ENCODE assay signal across 8 mouse cellular contexts in the genomic region with DNA sequence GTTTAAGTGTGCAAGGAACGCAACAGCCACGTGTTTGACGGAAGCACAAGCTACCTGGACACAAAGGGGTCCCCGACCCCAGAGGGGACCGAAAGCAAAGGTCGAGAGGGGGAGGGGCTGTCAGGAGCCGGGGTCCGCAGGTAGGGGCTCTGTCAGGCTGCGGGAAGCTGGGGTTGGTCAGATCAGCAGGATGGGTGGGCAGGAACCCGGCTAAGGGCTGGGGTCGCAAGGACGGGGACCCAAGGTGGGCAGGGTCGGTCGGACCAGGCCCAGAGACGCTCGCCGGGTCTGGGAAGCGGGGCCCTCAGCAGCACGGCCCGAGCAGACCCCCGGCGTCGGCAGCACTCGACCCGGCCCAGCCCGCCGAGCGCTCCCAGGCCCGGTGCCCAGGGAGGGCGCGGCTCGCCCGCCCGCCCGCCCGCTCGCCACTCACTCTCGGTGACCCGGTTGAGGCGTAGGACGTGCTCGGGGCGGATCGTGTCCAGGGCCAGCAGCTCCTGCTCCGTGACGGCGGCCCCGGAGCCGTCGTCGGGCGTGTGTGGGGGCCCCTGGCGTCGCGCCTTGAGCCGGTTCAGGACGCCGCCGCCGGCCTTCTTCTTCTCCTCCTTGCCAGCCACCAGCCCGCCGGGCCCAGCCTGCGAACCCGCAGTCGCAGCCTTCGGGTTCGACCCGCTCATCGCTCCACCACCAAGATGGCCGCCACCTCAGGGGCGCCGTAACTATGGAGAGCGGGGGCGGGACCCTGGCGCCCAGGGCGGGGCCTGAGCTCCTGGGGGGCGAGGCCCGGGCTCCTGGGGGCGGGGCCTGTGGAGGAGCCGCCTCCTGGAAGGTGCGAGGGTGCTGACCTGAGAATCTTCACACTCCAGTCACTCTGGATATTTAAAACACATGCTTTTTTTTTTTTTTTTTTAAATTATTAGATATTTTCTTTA. TPM values are rescaled to one million over a fixed set of nuclear protein-coding genes. Genes with fewer than 3 reads are reported as not detected.
DNase-seq lines count a peak whose midpoint lies in the region; ATAC-seq and TF ChIP-seq lines count a peak whose summit lies in the region.

A gene (minus strand): TSS at position 742 of the 932 bp plus-strand sequence.

- peak within 1 kb of the TSS; percentile 80 to 99 for H3K4me3 ChIP-seq in ES-E14 (ENCODE audit: insufficient read depth in 1 of 2, low read depth in 1 of 2, low read length in 2 of 2, poor library complexity in 1 of 2, severe bottlenecking in 1 of 2)
- H3K4me3 ChIP-seq in forebrain, embryonic 15.5 days: peak within 1 kb of the TSS; percentile 80
- H3K4me3 ChIP-seq in liver, postnatal 0 days (ENCODE audit: low read depth, low read length): peak within 1 kb of the TSS; percentile 94
- H3K4me3 ChIP-seq in neural tube, embryonic 13.5 days: peak within 1 kb of the TSS; percentile 88

- H3K9ac ChIP-seq in ES-E14 (ENCODE audit: insufficient read depth, low read depth, low read length, poor library complexity, severe bottlenecking): peak within 1 kb of the TSS; percentile 98
- H3K9ac ChIP-seq in forebrain, embryonic 15.5 days (replicated peaks): peak within 1 kb of the TSS; percentile 77
- H3K9ac ChIP-seq in liver, postnatal 0 days (replicated peaks): peak within 1 kb of the TSS; percentile 79
- peak within 1 kb of the TSS; percentile 94 for H3K9ac ChIP-seq in neural tube, embryonic 13.5 days

- peak within 1 kb of the TSS; percentile 84 for H3K4me2 ChIP-seq in forebrain, embryonic 15.5 days (replicated peaks)
- H3K4me2 ChIP-seq in liver, postnatal 0 days (ENCODE audit: low read depth, low read length): peak within 1 kb of the TSS; percentile 100
- peak within 1 kb of the TSS; percentile 89 for H3K4me2 ChIP-seq in neural tube, embryonic 13.5 days

- DNase-seq in ES-E14 (ENCODE audit: low read depth, low spot score): peak; percentile 86
- DNase-seq in cerebellum, adult 11-12 months: peak; percentile 90
- peak; percentile 93 for DNase-seq in heart, postnatal 14 days
- peak; percentile 87 for DNase-seq in layer of hippocampus, adult 11-12 months (ENCODE audit: low spot score)
- peak; percentile 92 for DNase-seq in liver, postnatal 0 days
- peak; percentile 50 for DNase-seq in telencephalon, adult 2 months (ENCODE audit: low read depth, low spot score)

- H3K4me1 ChIP-seq in ES-E14 (ENCODE audit: control insufficient read depth in 2 of 2, insufficient read depth in 2 of 2, low read length in 2 of 2, poor library complexity in 1 of 2): peaks cover 0 to 4% of the 10 kb centered on the region in 2 experiments; a peak in 2 of 4 replicates
- H3K4me1 ChIP-seq in forebrain, embryonic 15.5 days: peaks cover 21% of the 10 kb centered on the region
- peaks cover 17% of the 10 kb centered on the region for H3K4me1 ChIP-seq in liver, postnatal 0 days (ENCODE audit: insufficient read depth)
- H3K4me1 ChIP-seq in neural tube, embryonic 13.5 days (replicated peaks): peaks cover 23% of the 10 kb centered on the region

- under 1% methylated on average over 56 of the region's 81 CpGs for WGBS in forebrain, embryonic 15.5 days
- under 1% methylated on average over 52 of the region's 81 CpGs for WGBS in liver, postnatal 0 days (ENCODE audit: insufficient replicate concordance)
- under 1% methylated on average over 67 of the region's 81 CpGs for WGBS in neural tube, embryonic 13.5 days

- peak; percentile 93 for ATAC-seq in forebrain, embryonic 15.5 days (replicated peaks)
- peak; percentile 99 for ATAC-seq in liver, postnatal 0 days
- ATAC-seq in neural tube, embryonic 13.5 days (ENCODE audit: low read depth): peak; percentile 94

- H3K36me3 ChIP-seq in ES-E14 (ENCODE audit: control insufficient read depth, insufficient read depth, low read length, poor library complexity, severe bottlenecking): peaks cover 8% of the 10 kb centered on the region; the same call in 1 of the 2 replicates
- peaks cover 7% of the 10 kb centered on the region; the same call in 1 of the 2 replicates for H3K36me3 ChIP-seq in forebrain, embryonic 15.5 days
- no peaks in the 10 kb centered on the region; the same call in 1 of the 2 replicates for H3K36me3 ChIP-seq in liver, postnatal 0 days (replicated peaks; ENCODE audit: insufficient read depth, low read length)
- peaks cover 9% of the 10 kb centered on the region for H3K36me3 ChIP-seq in neural tube, embryonic 13.5 days

- TF ChIP-seq EP300 in liver, postnatal 0 days (IDR thresholded peaks at IDR 0.05; ENCODE audit: low read depth): no peak

- in situ Hi-C loops in ES-E14 (cut with MboI; ENCODE audit: low sequenced_read_pairs in 2 of 2, unreplicated experiment in 2 of 2): no loop called here

- no peak for TF ChIP-seq CTCF in liver, postnatal 0 days (IDR thresholded peaks at IDR 0.05; ENCODE audit: low read depth)

- H3K27ac ChIP-seq in ES-E14 (ENCODE audit: insufficient read depth, low read depth, low read length, poor library complexity, severe bottlenecking): no peak within 1 kb of the TSS
- H3K27ac ChIP-seq in forebrain, embryonic 15.5 days (replicated peaks): peak within 1 kb of the TSS; percentile 55
- H3K27ac ChIP-seq in liver, postnatal 0 days (ENCODE audit: low read depth): peak within 1 kb of the TSS; percentile 57; the same call in 1 of the 2 replicates
- peak within 1 kb of the TSS; percentile 59; the same call in 1 of the 2 replicates for H3K27ac ChIP-seq in neural tube, embryonic 13.5 days (replicated peaks)

- H3K27me3 ChIP-seq in forebrain, embryonic 15.5 days: no peaks in the 10 kb centered on the region
- H3K27me3 ChIP-seq in liver, postnatal 0 days (ENCODE audit: insufficient read depth, low read length): no peaks in the 10 kb centered on the region
- H3K27me3 ChIP-seq in neural tube, embryonic 13.5 days: no peaks in the 10 kb centered on the region

- no peaks in the 10 kb centered on the region for H3K9me3 ChIP-seq in ES-E14 (ENCODE audit: control insufficient read depth, insufficient read depth, low read depth, low read length)
- no peaks in the 10 kb centered on the region for H3K9me3 ChIP-seq in forebrain, embryonic 15.5 days
- no peaks in the 10 kb centered on the region for H3K9me3 ChIP-seq in liver, postnatal 0 days (ENCODE audit: low read length)
- H3K9me3 ChIP-seq in neural tube, embryonic 13.5 days: no peaks in the 10 kb centered on the region

- intact Hi-C loops in heart, postnatal 14 days (cut with DNase I): loop anchor here (2.0 kb wide), 1 partner anchor 20 kb away; no protein-coding TSS in a partner anchor

TF ChIP-seq in ES-E14, 5 proteins besides CTCF, POLR2A, EP300 and RAD21:
- peak; percentile 52; the same call in 1 of the 2 replicates for TF ChIP-seq HCFC1 (IDR thresholded peaks at IDR 0.05; ENCODE audit: borderline replicate concordance, insufficient read depth, low read length)
- no peak for TF ChIP-seq ZC3H11A (IDR thresholded peaks at IDR 0.05; ENCODE audit: borderline replicate concordance, low read depth, low read length)
- no peak for TF ChIP-seq MAFK (IDR thresholded peaks at IDR 0.05; ENCODE audit: insufficient read depth, low read depth, low read length)
- no peak for TF ChIP-seq ZNF384 (IDR thresholded peaks at IDR 0.05; ENCODE audit: low read depth, low read length)
- peak; percentile 34; the same call in 1 of the 2 replicates for TF ChIP-seq CHD2 (IDR thresholded peaks at IDR 0.05; ENCODE audit: low read depth, low read length)

RNA-seq across cellular contexts. Expression of the gene that starts here (rescaled TPM):
- 27.1 and 27.5 TPM in 2 replicates for total RNA-seq in ES-E14 (2012; rRNA removed)
- 44.4 and 46.2 TPM in 2 replicates for polyA plus RNA-seq in forebrain, embryonic 15.5 days (2015; fragmentation: Nextera tagmentation; extraction: Ambion mirVana)
- total RNA-seq in heart, postnatal 14 days (2021): 10 to 100 TPM; 24.7 to 25.8 TPM
- 6.9 and 8.0 TPM in 2 replicates for polyA plus RNA-seq in liver, postnatal 0 days (2015; fragmentation: Nextera tagmentation; extraction: Ambion mirVana)
- 37.2 and 39.3 TPM in 2 replicates for polyA plus RNA-seq in neural tube, embryonic 13.5 days (2015; fragmentation: Nextera tagmentation; extraction: Ambion mirVana)
